Mouse (Mus musculus) cortical plate, adult 2 months (tissue): ENCODE results near the gene Tbc1d4.

Source experiments
- CTCF ChIP-seq: fragments of 200-500 bp; IDR thresholded peaks from 2 replicates; pipeline ENCODE4 v1.5.1; 2011; ENCODE audit warnings: mild to moderate bottlenecking, control low read depth, low read length; ENCODE audit not compliant: insufficient read depth; ENCODE audit errors: extremely low read depth
- POLR2A ChIP-seq: fragments of 200-500 bp; IDR thresholded peaks from 2 replicates; pipeline ENCODE4 v1.6.1; 2011; ENCODE audit warnings: mild to moderate bottlenecking, low read length, control low read depth; ENCODE audit not compliant: insufficient read depth; ENCODE audit errors: extremely low read depth

DNA sequence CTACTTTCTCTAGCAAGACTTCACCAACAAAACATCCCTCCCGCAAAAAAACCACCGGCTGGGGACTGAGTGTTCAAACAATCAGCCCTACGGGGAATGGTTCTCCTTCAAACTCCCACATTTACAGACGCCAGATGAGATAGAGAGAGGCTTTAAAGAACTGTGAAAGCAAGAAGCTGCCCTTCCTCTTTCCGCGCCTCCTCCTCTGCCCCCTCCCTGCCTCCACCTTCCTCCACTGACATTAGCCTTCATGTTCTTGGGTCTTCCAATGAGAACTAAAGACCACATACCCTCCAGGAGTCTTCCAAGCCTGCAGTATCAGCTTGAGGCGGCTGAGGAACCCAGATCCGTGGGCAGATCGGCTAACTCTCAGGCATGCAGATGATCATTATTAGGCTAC lies 7.2 kb upstream of the Tbc1d4 start:
- TF ChIP-seq CTCF (no peak), POLR2A (no peak)
